Mouse (Mus musculus) CD4-positive naive resting alpha-beta T cell, adult 57 days (primary cell): ENCODE measurements around the gene Msh2. TPM values are rescaled to one million over a fixed set of nuclear protein-coding genes. Genes with fewer than 3 reads are reported as not detected.

Source experiments
- total RNA-seq: library from RNA; stranded (reverse); gene quantifications from one replicate; pipeline ENCODE4 v1.2.4, GENCODE M21; 2023

Msh2 gene
- total RNA-seq = 43.7 TPM

GRCm38 (mm10) chr17:87671890-87672660, at the start of gene Msh2:
Gene Msh2 (plus strand): TSS chr17:87672330.

Other genes starting within 250 kb of the Msh2 start
- 0.98 TPM for gene Stpg4, start 244.6 kb upstream of the Msh2 start, total RNA-seq
- gene Calm2, start 225.4 kb upstream of the Msh2 start, total RNA-seq = 312 TPM
- 0.89 TPM for gene Epcam, start 36.4 kb upstream of the Msh2 start, total RNA-seq
- not detected for gene Kcnk12, start 125.7 kb downstream of the Msh2 start, total RNA-seq
- gene Rpl36-ps4, start 248.6 kb downstream of the Msh2 start, total RNA-seq = not detected